Mouse (Mus musculus) monocyte, adult 2 months (primary cell): ENCODE measurements around the gene Zfhx3.

ENCODE experiments used
- DNase-seq, 2 experiments: peaks; one replicate each; pipeline ENCODE4 v3.0.0; 2022; ENCODE audit warnings: low spot score in 2 of 2, low read depth in 1 of 2

The Zfhx3 gene

GRCm38 (mm10) chr8:108089632-108090031 is 147.2 kb downstream of the Zfhx3 start:
- DNase-seq = no peak

- DNase-seq = no peak
Measured at GRCm38 (mm10) chr8:108098598-108098997, 156.2 kb downstream of the Zfhx3 start.

GRCm38 (mm10) chr8:108101131-108101530 is 158.7 kb downstream of the Zfhx3 start:
- DNase-seq = no peak

- DNase-seq = no peak
Measured at GRCm38 (mm10) chr8:108101978-108102865, 159.8 kb downstream of the Zfhx3 start.

- DNase-seq = no peak
Measured at GRCm38 (mm10) chr8:108104471-108105098, 162.1 kb downstream of the Zfhx3 start.

- DNase-seq = no peak
Measured at GRCm38 (mm10) chr8:108125053-108125452, 182.6 kb downstream of the Zfhx3 start.

GRCm38 (mm10) chr8:108125491-108125890 is 183.0 kb downstream of the Zfhx3 start:
- DNase-seq = no peak

GRCm38 (mm10) chr8:108146536-108146935 is 204.1 kb downstream of the Zfhx3 start:
- no peak for DNase-seq

- DNase-seq = no peak
Measured at GRCm38 (mm10) chr8:108148599-108149249, 206.3 kb downstream of the Zfhx3 start.

- no peak for DNase-seq
Measured at GRCm38 (mm10) chr8:108170804-108171203, 228.4 kb downstream of the Zfhx3 start.

- DNase-seq = no peak
Measured at GRCm38 (mm10) chr8:108183296-108183695, 240.9 kb downstream of the Zfhx3 start.

GRCm38 (mm10) chr8:108183948-108184347 is 241.5 kb downstream of the Zfhx3 start:
- no peak for DNase-seq

GRCm38 (mm10) chr8:108186289-108186688 is 243.8 kb downstream of the Zfhx3 start:
- no peak for DNase-seq

GRCm38 (mm10) chr8:108188044-108188443 is 245.6 kb downstream of the Zfhx3 start:
- DNase-seq = no peak

GRCm38 (mm10) chr8:108194571-108194970 is 252.1 kb downstream of the Zfhx3 start:
- DNase-seq = no peak

- no peak for DNase-seq
Measured at GRCm38 (mm10) chr8:108215026-108215425, 272.6 kb downstream of the Zfhx3 start.

- no peak for DNase-seq
Measured at GRCm38 (mm10) chr8:108218171-108218840, 275.9 kb downstream of the Zfhx3 start.

- DNase-seq = no peak
Measured at GRCm38 (mm10) chr8:108220511-108220910, 278.1 kb downstream of the Zfhx3 start.

- no peak for DNase-seq
Measured at GRCm38 (mm10) chr8:108222091-108222490, 279.6 kb downstream of the Zfhx3 start.

- DNase-seq = no peak
Measured at GRCm38 (mm10) chr8:108232326-108232725, 289.9 kb downstream of the Zfhx3 start.

GRCm38 (mm10) chr8:108234481-108234880 is 292.0 kb downstream of the Zfhx3 start:
- DNase-seq = no peak
